Mouse (Mus musculus): ENCODE results near the gene Gm13277. TPM values are rescaled to one million over a fixed set of nuclear protein-coding genes. Genes with fewer than 3 reads are reported as not detected.
A peak's percentile ranks its signal among the peaks of the same experiment; 100 is the strongest.
"Not testable (repeated sequence)": the region's sequence is repeated elsewhere in the genome, so short reads cannot be mapped to it uniquely, and the experiment has no call there.

Gm13277 gene
- polyA plus RNA-seq, 1 experiment from 2014 or later = not detected

- not testable (repeated sequence) for H3K36me3 ChIP-seq (ENCODE audit: control insufficient read depth, insufficient read depth, low read length); H3K27me3 ChIP-seq (replicated peaks; ENCODE audit: control insufficient read depth, insufficient read depth, low read length); H3K4me1 ChIP-seq (ENCODE audit: control insufficient read depth, insufficient read depth, low read length); H3K27ac ChIP-seq (ENCODE audit: low read length); H3K4me3 ChIP-seq (ENCODE audit: low read length); H3K9ac ChIP-seq (ENCODE audit: low read depth, low read length); ATAC-seq; H3K4me2 ChIP-seq (ENCODE audit: low read depth, low read length); H3K9me3 ChIP-seq (ENCODE audit: control insufficient read depth, low read length)
- 79% methylated on average over 9 of the region's 9 CpGs for WGBS
These were observed 29.7 kb upstream of the Gm13277 start for GRCm38 (mm10) chr4:88758751-88759150.

- not testable (repeated sequence) for H3K4me1 ChIP-seq (ENCODE audit: control insufficient read depth, insufficient read depth, low read length); H3K27me3 ChIP-seq (replicated peaks; ENCODE audit: control insufficient read depth, insufficient read depth, low read length); H3K9me3 ChIP-seq (ENCODE audit: control insufficient read depth, low read length); H3K36me3 ChIP-seq (ENCODE audit: control insufficient read depth, insufficient read depth, low read length); ATAC-seq
- Histone ChIP-seq H3K27ac (ENCODE audit: low read length) (peak within 1 kb of the TSS; percentile 51), H3K4me3 (ENCODE audit: low read length) (peak within 1 kb of the TSS; percentile 37), H3K4me2 (ENCODE audit: low read depth, low read length) (peak within 1 kb of the TSS; percentile 39), H3K9ac (ENCODE audit: low read depth, low read length) (peak within 1 kb of the TSS; percentile 24; the same call in 1 of the 2 replicates)
- WGBS = 25% methylated on average over 10 of the region's 14 CpGs
These were observed 28.7 kb upstream of the Gm13277 start, which contains the start of gene Gm13283 for GRCm38 (mm10) chr4:88759610-88760268. Gm13283 (plus strand) TSS chr4:88760119.

GRCm38 (mm10) chr4:88760431-88760830 is 28.0 kb upstream of the Gm13277 start:
- not testable (repeated sequence) for ATAC-seq; H3K4me1 ChIP-seq (ENCODE audit: control insufficient read depth, insufficient read depth, low read length); H3K9me3 ChIP-seq (ENCODE audit: control insufficient read depth, low read length); H3K36me3 ChIP-seq (ENCODE audit: control insufficient read depth, insufficient read depth, low read length); H3K27me3 ChIP-seq (replicated peaks; ENCODE audit: control insufficient read depth, insufficient read depth, low read length)
- Histone ChIP-seq H3K4me2 (ENCODE audit: low read depth, low read length) (peak overlapping the region; percentile 39), H3K4me3 (ENCODE audit: low read length) (peak overlapping the region; percentile 37), H3K9ac (ENCODE audit: low read depth, low read length) (peak overlapping the region; percentile 24; the same call in 1 of the 2 replicates), H3K27ac (ENCODE audit: low read length) (peak overlapping the region; percentile 51)
- 0% methylated on average over 21 of the region's 28 CpGs for WGBS

- not testable (repeated sequence) for ATAC-seq; H3K27ac ChIP-seq (ENCODE audit: low read length); H3K9ac ChIP-seq (ENCODE audit: low read depth, low read length); H3K9me3 ChIP-seq (ENCODE audit: control insufficient read depth, low read length); H3K4me2 ChIP-seq (ENCODE audit: low read depth, low read length); H3K4me1 ChIP-seq (ENCODE audit: control insufficient read depth, insufficient read depth, low read length); H3K36me3 ChIP-seq (ENCODE audit: control insufficient read depth, insufficient read depth, low read length); H3K27me3 ChIP-seq (replicated peaks; ENCODE audit: control insufficient read depth, insufficient read depth, low read length); H3K4me3 ChIP-seq (ENCODE audit: low read length)
- 57% methylated on average over 6 of the region's 8 CpGs for whole genome bisulfite sequencing
These were observed 26.7 kb upstream of the Gm13277 start for GRCm38 (mm10) chr4:88761776-88762175.

- not testable (repeated sequence) for H3K27ac ChIP-seq (ENCODE audit: low read length); ATAC-seq; H3K27me3 ChIP-seq (replicated peaks; ENCODE audit: control insufficient read depth, insufficient read depth, low read length); H3K9me3 ChIP-seq (ENCODE audit: control insufficient read depth, low read length); H3K4me2 ChIP-seq (ENCODE audit: low read depth, low read length); H3K36me3 ChIP-seq (ENCODE audit: control insufficient read depth, insufficient read depth, low read length); H3K4me3 ChIP-seq (ENCODE audit: low read length); H3K9ac ChIP-seq (ENCODE audit: low read depth, low read length); H3K4me1 ChIP-seq (ENCODE audit: control insufficient read depth, insufficient read depth, low read length)
- WGBS = 65% methylated on average over 8 of the region's 9 CpGs
These were observed 26.1 kb upstream of the Gm13277 start for GRCm38 (mm10) chr4:88762341-88762740.

- peak overlapping the region; percentile 61; the same call in 1 of the 2 replicates for H3K27ac ChIP-seq (ENCODE audit: low read length)
- peak overlapping the region; percentile 47 for H3K4me2 ChIP-seq (ENCODE audit: low read depth, low read length)
- not testable (repeated sequence) for H3K9me3 ChIP-seq (ENCODE audit: control insufficient read depth, low read length); H3K27me3 ChIP-seq (replicated peaks; ENCODE audit: control insufficient read depth, insufficient read depth, low read length); H3K4me1 ChIP-seq (ENCODE audit: control insufficient read depth, insufficient read depth, low read length); ATAC-seq; H3K36me3 ChIP-seq (ENCODE audit: control insufficient read depth, insufficient read depth, low read length)
- H3K9ac ChIP-seq (ENCODE audit: low read depth, low read length) = peak overlapping the region; percentile 54; the same call in 1 of the 2 replicates
- WGBS = 3% methylated on average over 22 of the region's 42 CpGs
- H3K4me3 ChIP-seq (ENCODE audit: low read length) = peak overlapping the region; percentile 39
These were observed 24.9 kb upstream of the Gm13277 start for GRCm38 (mm10) chr4:88763384-88764018.

- H3K9ac ChIP-seq (ENCODE audit: low read depth, low read length); H3K27ac ChIP-seq (ENCODE audit: low read length); H3K27me3 ChIP-seq (replicated peaks; ENCODE audit: control insufficient read depth, insufficient read depth, low read length); H3K4me3 ChIP-seq (ENCODE audit: low read length); H3K4me1 ChIP-seq (ENCODE audit: control insufficient read depth, insufficient read depth, low read length); H3K9me3 ChIP-seq (ENCODE audit: control insufficient read depth, low read length); H3K4me2 ChIP-seq (ENCODE audit: low read depth, low read length); ATAC-seq; H3K36me3 ChIP-seq (ENCODE audit: control insufficient read depth, insufficient read depth, low read length): not testable (repeated sequence)
- WGBS = no CpG with 5 or more reads among the region's 32 CpGs
These were observed 14.9 kb upstream of the Gm13277 start, which contains the start of gene Gm13290 for GRCm38 (mm10) chr4:88773534-88773933. Gm13290 (plus strand) TSS chr4:88773834.

GRCm38 (mm10) chr4:88776622-88777021 is 11.8 kb upstream of the Gm13277 start, which contains the start of gene Gm13289:
Gm13289 (plus strand) TSS chr4:88776922.
- not testable (repeated sequence) for H3K9me3 ChIP-seq (ENCODE audit: control insufficient read depth, low read length)
- WGBS = no CpG with 5 or more reads among the region's 29 CpGs

GRCm38 (mm10) chr4:88779550-88779949 is 8.9 kb upstream of the Gm13277 start, which contains the start of gene Gm13272:
Gm13272 (plus strand) TSS chr4:88779850.
- H3K4me3 ChIP-seq (ENCODE audit: low read length); H3K27ac ChIP-seq (ENCODE audit: low read length); H3K9me3 ChIP-seq (ENCODE audit: control insufficient read depth, low read length); H3K9ac ChIP-seq (ENCODE audit: low read depth, low read length); H3K36me3 ChIP-seq (ENCODE audit: control insufficient read depth, insufficient read depth, low read length); H3K4me1 ChIP-seq (ENCODE audit: control insufficient read depth, insufficient read depth, low read length); H3K27me3 ChIP-seq (replicated peaks; ENCODE audit: control insufficient read depth, insufficient read depth, low read length); H3K4me2 ChIP-seq (ENCODE audit: low read depth, low read length); ATAC-seq: not testable (repeated sequence)
- no CpG with 5 or more reads among the region's 29 CpGs for WGBS

More at GRCm38 (mm10) chr4:88776622-88777021, 11.8 kb upstream of the Gm13277 start, which contains the start of gene Gm13289:
- H3K27ac ChIP-seq (ENCODE audit: low read length); H3K9ac ChIP-seq (ENCODE audit: low read depth, low read length); H3K4me1 ChIP-seq (ENCODE audit: control insufficient read depth, insufficient read depth, low read length); H3K27me3 ChIP-seq (replicated peaks; ENCODE audit: control insufficient read depth, insufficient read depth, low read length); ATAC-seq; H3K36me3 ChIP-seq (ENCODE audit: control insufficient read depth, insufficient read depth, low read length); H3K4me3 ChIP-seq (ENCODE audit: low read length); H3K4me2 ChIP-seq (ENCODE audit: low read depth, low read length): not testable (repeated sequence)
